Mouse (Mus musculus) liver, postnatal 0 days (tissue): ENCODE measurements around the gene Ncor1. TPM values are rescaled to one million over a fixed set of nuclear protein-coding genes. Genes with fewer than 3 reads are reported as not detected.

Source experiments
- ATAC-seq: fragments of 200-750 bp; cut with Nextera tagmentation; 2 replicates; pipeline ENCODE4 v1.8.0; 2017; ENCODE audit warnings: mild to moderate bottlenecking, moderate library complexity
- DNase-seq: peaks from one replicate; pipeline ENCODE4 v3.0.0-alpha.2; 2016
- H3K27ac ChIP-seq: fragments of 300-500 bp; sonication (generic); 2 replicates; pipeline ENCODE4 v1.5.1; 2014; ENCODE audit warnings: antibody characterized with exemption, moderate library complexity, mild to moderate bottlenecking, low read depth
- H3K27me3 ChIP-seq: fragments of 300-500 bp; sonication (generic); 2 replicates; pipeline ENCODE4 v1.6.1; 2014; ENCODE audit warnings: low read length, control low read depth, mixed read lengths; ENCODE audit not compliant: insufficient read depth
- H3K36me3 ChIP-seq: fragments of 300-500 bp; sonication (generic); replicated peaks from 2 replicates; pipeline ENCODE4 v1.6.1; 2014; ENCODE audit warnings: mild to moderate bottlenecking, control low read depth, low read length, moderate library complexity, mixed read lengths; ENCODE audit not compliant: insufficient read depth
- H3K4me1 ChIP-seq: fragments of 300-500 bp; sonication (generic); 2 replicates; pipeline ENCODE4 v1.6.1; 2014; ENCODE audit warnings: antibody characterized with exemption, mild to moderate bottlenecking, control low read depth; ENCODE audit not compliant: insufficient read depth
- H3K4me2 ChIP-seq: fragments of 300-500 bp; sonication (generic); 2 replicates; pipeline ENCODE4 v1.6.1; 2014; ENCODE audit warnings: low read depth, mild to moderate bottlenecking, low read length, moderate library complexity, mixed read lengths
- H3K4me3 ChIP-seq: fragments of 300-500 bp; sonication (generic); 2 replicates; pipeline ENCODE4 v1.5.1; 2014; ENCODE audit warnings: low read depth, low read length
- H3K9ac ChIP-seq: fragments of 300-500 bp; sonication (generic); replicated peaks from 2 replicates; pipeline ENCODE4 v1.6.1; 2014; ENCODE audit warnings: mild to moderate bottlenecking, moderate library complexity
- H3K9me3 ChIP-seq: fragments of 300-500 bp; sonication (generic); 2 replicates; pipeline ENCODE4 v1.6.1; 2016; ENCODE audit warnings: mild to moderate bottlenecking, control low read depth, low read length, mixed read lengths
- CTCF ChIP-seq: sonication (generic); IDR thresholded peaks from 2 replicates; pipeline ENCODE4 v1.5.1; 2016; ENCODE audit warnings: antibody characterized with exemption, low read depth
- EP300 ChIP-seq: IDR thresholded peaks from 2 replicates; pipeline ENCODE4 v1.6.1; 2016; ENCODE audit warnings: antibody characterized with exemption, low read depth, mild to moderate bottlenecking
- WGBS: fragments of 180-500 bp; shearing (Covaris S2); extraction: QIAGEN DNeasy Blood & Tissue Kit; methylation state at CpG from one replicate; pipeline ENCODE4 v1.1.7; 2014; ENCODE audit not compliant: insufficient replicate concordance; 5-methylcytosine and 5-hydroxymethylcytosine counted together
- polyA plus RNA-seq: library from polyadenylated mRNA; unstranded; fragments of >200 nt; fragmentation: Nextera tagmentation; extraction: Ambion mirVana; gene quantifications from 2 replicates; pipeline ENCODE4 v1.2.1, GENCODE M21; 2015

Gene Ncor1
- polyA plus RNA-seq, 1 experiment from 2014 or later, result 52.0 TPM

DNA sequence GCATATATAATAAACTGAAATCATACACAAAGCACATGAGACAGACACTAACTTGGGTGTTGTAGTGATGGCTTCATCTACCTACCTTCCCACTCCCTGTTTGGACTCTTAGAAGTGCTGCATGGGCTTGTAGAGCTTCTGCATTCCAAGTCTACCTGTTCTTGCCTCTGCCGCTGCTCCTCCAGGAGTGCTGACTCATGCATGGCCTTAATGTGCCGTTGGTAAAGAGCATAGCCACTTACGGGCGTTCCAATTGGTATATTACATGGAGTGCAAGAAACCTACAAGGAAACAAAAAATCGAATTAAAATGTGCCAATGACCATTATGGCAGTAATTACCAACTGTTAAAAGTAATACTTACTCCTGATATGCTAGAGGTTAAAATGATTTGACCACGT is 91.5 kb downstream of the Ncor1 start:
- Histone ChIP-seq H3K27me3 (no peaks in the 10 kb centered on the region), H3K9me3 (no peaks in the 10 kb centered on the region), H3K4me1 (no peaks in the 10 kb centered on the region), H3K4me2 (no peak overlapping the region), H3K9ac (no peak overlapping the region), H3K36me3 (peaks cover 66% of the 10 kb centered on the region), H3K27ac (no peak overlapping the region), H3K4me3 (no peak overlapping the region)
- no peak for ATAC-seq
- no peak for DNase-seq
- TF ChIP-seq EP300 (no peak), CTCF (no peak)
- WGBS, result 86% methylated on average over 6 of the region's 6 CpGs

- DNase-seq (no peak), ATAC-seq (no peak)
- Histone ChIP-seq H3K4me3 (no peak overlapping the region), H3K4me1 (peaks cover 2% of the 10 kb centered on the region; the same call in 1 of the 2 replicates), H3K36me3 (peaks cover 66% of the 10 kb centered on the region), H3K4me2 (no peak overlapping the region), H3K9ac (no peak overlapping the region), H3K27ac (no peak overlapping the region), H3K9me3 (no peaks in the 10 kb centered on the region), H3K27me3 (no peaks in the 10 kb centered on the region)
- TF ChIP-seq CTCF (no peak), EP300 (no peak)
- 90% methylated on average over 2 of the region's 2 CpGs for WGBS
Measured at GRCm38 (mm10) chr11:62355216-62355615, 103.1 kb downstream of the Ncor1 start.

- Histone ChIP-seq H3K4me2 (no peak overlapping the region), H3K4me1 (peaks cover 2% of the 10 kb centered on the region; the same call in 1 of the 2 replicates), H3K4me3 (no peak overlapping the region), H3K36me3 (peaks cover 73% of the 10 kb centered on the region), H3K27me3 (no peaks in the 10 kb centered on the region), H3K27ac (0 out of 2 replicates have a peak overlapping the region, but pooled peaks have one; percentile 30), H3K9ac (no peak overlapping the region), H3K9me3 (no peaks in the 10 kb centered on the region)
- WGBS, result 67% methylated on average over 4 of the region's 4 CpGs
- DNase-seq (no peak), ATAC-seq (peak; percentile 68)
- TF ChIP-seq EP300, result 0 out of 2 replicates have a peak, but pooled peaks have one; percentile 9
- no peak for TF ChIP-seq CTCF
Measured at GRCm38 (mm10) chr11:62351948-62352347, 106.4 kb downstream of the Ncor1 start.

- H3K4me1 ChIP-seq, result no peaks in the 10 kb centered on the region
- no peak for DNase-seq
- H3K27ac ChIP-seq, result no peak overlapping the region
- WGBS, result 89% methylated on average over 13 of the region's 13 CpGs
- H3K4me3 ChIP-seq, result no peak overlapping the region
- no peaks in the 10 kb centered on the region for H3K27me3 ChIP-seq
- no peak for ATAC-seq
- no peak overlapping the region for H3K9ac ChIP-seq
- H3K9me3 ChIP-seq, result no peaks in the 10 kb centered on the region
- no peak overlapping the region for H3K4me2 ChIP-seq
- no peak for TF ChIP-seq EP300
- TF ChIP-seq CTCF, result no peak
- peaks cover 59% of the 10 kb centered on the region for H3K36me3 ChIP-seq
Measured at GRCm38 (mm10) chr11:62343002-62343401, 115.3 kb downstream of the Ncor1 start.

- Histone ChIP-seq H3K27me3 (no peaks in the 10 kb centered on the region), H3K27ac (no peak overlapping the region), H3K4me1 (no peaks in the 10 kb centered on the region), H3K9me3 (no peaks in the 10 kb centered on the region), H3K36me3 (peaks cover 89% of the 10 kb centered on the region), H3K9ac (no peak overlapping the region), H3K4me2 (no peak overlapping the region), H3K4me3 (no peak overlapping the region)
- TF ChIP-seq CTCF, result no peak
- TF ChIP-seq EP300, result no peak
- DNase-seq (no peak), ATAC-seq (no peak)
- 79% methylated on average over 4 of the region's 4 CpGs for WGBS
Measured at GRCm38 (mm10) chr11:62332228-62332627, 126.1 kb downstream of the Ncor1 start.

DNA sequence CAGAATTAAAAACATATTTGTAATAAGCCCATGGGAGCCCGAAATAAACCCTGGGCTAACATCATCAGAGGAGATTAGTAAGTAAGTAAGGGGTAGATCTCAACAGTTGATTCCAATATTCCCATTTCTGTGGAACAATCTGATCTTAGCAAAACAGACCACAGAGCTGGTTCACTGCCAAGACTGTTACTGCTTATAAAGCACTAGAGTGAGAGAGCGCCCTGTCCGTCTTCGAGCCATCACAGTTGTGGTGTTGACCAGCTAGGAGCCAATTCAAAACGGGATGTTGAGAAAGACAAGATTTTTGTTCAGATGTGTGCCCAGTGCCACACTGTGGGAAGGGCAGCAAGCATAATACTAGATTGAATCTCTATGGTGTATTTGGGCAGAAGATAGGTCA is 127.2 kb downstream of the Ncor1 start:
- H3K4me3 ChIP-seq, result no peak overlapping the region
- TF ChIP-seq EP300 (no peak), CTCF (no peak)
- ATAC-seq, result no peak
- 90% methylated on average over 5 of the region's 5 CpGs for WGBS
- no peak overlapping the region for H3K4me2 ChIP-seq
- H3K27ac ChIP-seq, result no peak overlapping the region
- no peaks in the 10 kb centered on the region for H3K4me1 ChIP-seq
- H3K9me3 ChIP-seq, result no peaks in the 10 kb centered on the region
- H3K36me3 ChIP-seq, result peaks cover 89% of the 10 kb centered on the region
- H3K27me3 ChIP-seq, result no peaks in the 10 kb centered on the region
- no peak overlapping the region for H3K9ac ChIP-seq
- DNase-seq, result no peak

GRCm38 (mm10) chr11:62323659-62324058 is 134.7 kb downstream of the Ncor1 start:
- Histone ChIP-seq H3K4me3 (no peak overlapping the region), H3K4me2 (no peak overlapping the region), H3K27me3 (no peaks in the 10 kb centered on the region), H3K9me3 (no peaks in the 10 kb centered on the region), H3K27ac (no peak overlapping the region), H3K9ac (no peak overlapping the region), H3K4me1 (no peaks in the 10 kb centered on the region), H3K36me3 (peaks cover 86% of the 10 kb centered on the region)
- TF ChIP-seq CTCF, result no peak
- no peak for DNase-seq
- 72% methylated on average over 3 of the region's 3 CpGs for WGBS
- ATAC-seq, result no peak
